Mouse (Mus musculus): ENCODE measurements at regions not wholly inside any gene's neighbourhood (a gene's known extent, or its start where the extent isn't known, plus 50 kb on each side); places are given as distances from the start of the nearest gene placed in this dataset.

DNA sequence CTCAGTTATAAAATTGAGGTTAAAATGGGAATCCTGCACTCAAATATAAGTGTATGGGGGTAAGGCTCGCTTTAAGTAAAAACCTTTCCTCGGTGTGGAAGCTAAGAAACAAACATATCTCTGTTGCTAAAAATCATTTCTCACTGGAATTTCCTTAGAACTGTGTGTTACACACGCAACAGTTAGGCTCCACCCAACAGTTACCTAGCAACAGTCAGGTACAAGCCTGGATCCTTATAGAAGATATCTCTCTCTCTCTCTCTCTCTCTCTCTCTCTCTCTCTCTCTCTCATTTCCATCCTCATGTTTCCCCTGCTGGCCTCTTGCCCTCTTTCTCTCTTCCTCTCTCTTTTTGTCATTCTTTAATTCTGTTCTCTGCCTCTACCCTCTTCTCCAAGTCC is 211.1 kb upstream of the Cxadr start:
- no peaks in the 10 kb centered on the region for H3K4me1 ChIP-seq
- no peak for ATAC-seq (ENCODE audit: insufficient number of reproducible peaks, low FRiP score, low TSS enrichment, low read depth)
- no peaks in the 10 kb centered on the region for H3K9me3 ChIP-seq
- 79% methylated on average over 3 of the region's 3 CpGs for WGBS
- no peak overlapping the region for H3K27ac ChIP-seq
- no peaks in the 10 kb centered on the region for H3K27me3 ChIP-seq
- H3K4me3 ChIP-seq = no peak overlapping the region
- no peak overlapping the region for H3K4me2 ChIP-seq
- H3K9ac ChIP-seq = no peak overlapping the region
- H3K36me3 ChIP-seq = no peaks in the 10 kb centered on the region

DNA sequence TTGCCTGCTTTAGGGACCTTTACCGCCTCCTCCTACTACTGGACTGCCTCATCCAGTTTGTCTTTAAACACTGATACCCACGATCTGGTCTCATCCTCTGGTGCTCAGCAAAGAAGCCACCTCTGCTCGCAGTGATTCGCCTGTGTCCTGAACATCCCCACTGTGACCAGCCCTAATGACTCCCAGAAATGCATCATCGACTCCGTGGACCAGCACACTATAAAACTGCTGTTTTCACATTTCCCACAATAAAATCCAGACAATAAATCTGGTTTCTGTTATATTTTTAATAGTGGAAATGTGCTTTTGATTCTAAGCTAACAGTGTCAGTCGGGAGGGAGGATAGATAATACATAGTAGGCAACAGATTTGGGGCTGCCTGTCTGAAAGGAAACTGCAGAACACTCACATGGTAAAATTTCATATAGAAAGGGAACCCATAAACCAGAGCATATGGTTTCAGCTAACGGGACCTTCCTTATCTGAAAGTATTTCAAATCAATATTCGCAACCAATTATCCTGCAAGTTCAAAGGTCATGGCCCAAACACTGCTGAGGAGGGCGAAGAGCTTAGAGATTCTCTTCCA is 233.7 kb upstream of the Cxadr start:
- H3K4me3 ChIP-seq = no peak overlapping the region
- H3K9me3 ChIP-seq = no peaks in the 10 kb centered on the region
- H3K9ac ChIP-seq = no peak overlapping the region
- WGBS = 42% methylated on average over 10 of the region's 10 CpGs
- no peak for ATAC-seq (ENCODE audit: insufficient number of reproducible peaks, low FRiP score, low TSS enrichment, low read depth)
- H3K4me2 ChIP-seq = no peak overlapping the region
- 0 out of 2 replicates have a peak, but pooled peaks cover 3% of the 10 kb centered on the region for H3K4me1 ChIP-seq
- H3K27ac ChIP-seq = 0 out of 2 replicates have a peak overlapping the region, but pooled peaks have one; percentile 43
- H3K36me3 ChIP-seq = no peaks in the 10 kb centered on the region
- H3K27me3 ChIP-seq = no peaks in the 10 kb centered on the region

DNA sequence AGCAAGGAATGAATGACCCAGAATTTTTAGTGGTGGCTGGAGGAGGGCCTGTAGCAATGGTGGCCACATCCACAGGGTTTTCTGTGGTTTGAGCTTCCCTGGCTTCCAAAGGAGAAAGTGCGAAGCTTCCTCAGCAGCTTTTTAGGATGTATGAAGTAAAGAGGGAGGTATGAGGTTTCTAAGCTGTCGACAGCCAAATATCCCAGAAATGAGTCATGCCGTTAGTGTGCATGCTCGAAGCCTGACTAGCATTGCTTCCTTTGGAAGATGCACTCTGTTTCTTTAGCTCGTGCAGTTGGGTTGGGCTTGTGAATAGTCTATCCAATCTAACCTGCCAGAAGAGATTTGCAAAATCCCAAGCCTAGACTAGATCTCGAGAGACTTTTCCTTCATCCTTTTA is 240.8 kb upstream of the Cxadr start:
- WGBS = 69% methylated on average over 6 of the region's 6 CpGs
- Histone ChIP-seq H3K4me3 (no peak overlapping the region), H3K9ac (no peak overlapping the region), H3K36me3 (no peaks in the 10 kb centered on the region), H3K27me3 (no peaks in the 10 kb centered on the region), H3K4me2 (no peak overlapping the region), H3K27ac (no peak overlapping the region), H3K4me1 (no peaks in the 10 kb centered on the region), H3K9me3 (no peaks in the 10 kb centered on the region)
- no peak for ATAC-seq (ENCODE audit: insufficient number of reproducible peaks, low FRiP score, low TSS enrichment, low read depth)

DNA sequence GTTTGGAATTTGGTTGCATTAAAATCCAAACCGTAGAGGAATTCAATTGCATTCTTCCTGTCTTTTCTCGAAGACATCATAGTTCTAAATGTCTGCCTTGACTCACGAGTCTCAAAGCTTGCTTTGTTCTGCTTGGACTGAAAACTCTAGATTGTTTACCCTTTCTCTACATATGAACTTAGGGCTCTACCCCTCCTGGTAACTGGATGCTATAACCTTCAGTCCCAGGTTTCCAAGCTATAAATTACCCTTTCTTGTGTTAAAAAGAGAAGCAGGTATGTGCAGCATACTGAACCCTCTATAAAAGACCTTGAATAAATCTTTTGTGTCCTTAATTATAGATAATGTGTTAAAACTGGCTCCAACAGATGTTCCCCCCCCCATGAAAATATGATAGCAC is 243.7 kb upstream of the Cxadr start:
- Histone ChIP-seq H3K27me3 (no peaks in the 10 kb centered on the region), H3K4me1 (no peaks in the 10 kb centered on the region; the same call in 1 of the 2 replicates), H3K9ac (no peak overlapping the region), H3K4me3 (no peak overlapping the region), H3K9me3 (no peaks in the 10 kb centered on the region), H3K27ac (no peak overlapping the region), H3K36me3 (no peaks in the 10 kb centered on the region), H3K4me2 (no peak overlapping the region)
- 36% methylated on average over 3 of the region's 3 CpGs for WGBS
- no peak for ATAC-seq (ENCODE audit: insufficient number of reproducible peaks, low FRiP score, low TSS enrichment, low read depth)

- Histone ChIP-seq H3K4me1 (no peaks in the 10 kb centered on the region; the same call in 1 of the 2 replicates), H3K27me3 (no peaks in the 10 kb centered on the region), H3K36me3 (no peaks in the 10 kb centered on the region), H3K9ac (no peak overlapping the region), H3K4me3 (no peak overlapping the region), H3K4me2 (no peak overlapping the region), H3K9me3 (no peaks in the 10 kb centered on the region), H3K27ac (no peak overlapping the region)
- 45% methylated on average over 7 of the region's 7 CpGs for WGBS
- no peak for ATAC-seq (ENCODE audit: insufficient number of reproducible peaks, low FRiP score, low TSS enrichment, low read depth)
Observed at GRCm38 (mm10) chr16:78052133-78052532, 249.2 kb upstream of the Cxadr start.

- Histone ChIP-seq H3K4me2 (no peak overlapping the region), H3K9me3 (no peaks in the 10 kb centered on the region), H3K36me3 (no peaks in the 10 kb centered on the region), H3K4me3 (no peak overlapping the region), H3K27ac (no peak overlapping the region), H3K27me3 (no peaks in the 10 kb centered on the region), H3K4me1 (no peaks in the 10 kb centered on the region), H3K9ac (no peak overlapping the region)
- peak; percentile 61; the same call in 1 of the 2 replicates for ATAC-seq (ENCODE audit: insufficient number of reproducible peaks, low FRiP score, low TSS enrichment, low read depth)
- 32% methylated on average over 4 of the region's 4 CpGs for WGBS
Observed at GRCm38 (mm10) chr16:78040149-78040920, 261.0 kb upstream of the Cxadr start.

- H3K9me3 ChIP-seq = no peaks in the 10 kb centered on the region
- H3K27ac ChIP-seq = no peak overlapping the region
- H3K4me3 ChIP-seq = no peak overlapping the region
- no peaks in the 10 kb centered on the region for H3K36me3 ChIP-seq
- H3K4me1 ChIP-seq = no peaks in the 10 kb centered on the region
- no peaks in the 10 kb centered on the region for H3K27me3 ChIP-seq
- no peak for ATAC-seq (ENCODE audit: insufficient number of reproducible peaks, low FRiP score, low TSS enrichment, low read depth)
- no peak overlapping the region for H3K9ac ChIP-seq
- H3K4me2 ChIP-seq = no peak overlapping the region
- WGBS = 54% methylated on average over 8 of the region's 8 CpGs
Observed at GRCm38 (mm10) chr16:78019605-78020285, 281.5 kb upstream of the Cxadr start.

DNA sequence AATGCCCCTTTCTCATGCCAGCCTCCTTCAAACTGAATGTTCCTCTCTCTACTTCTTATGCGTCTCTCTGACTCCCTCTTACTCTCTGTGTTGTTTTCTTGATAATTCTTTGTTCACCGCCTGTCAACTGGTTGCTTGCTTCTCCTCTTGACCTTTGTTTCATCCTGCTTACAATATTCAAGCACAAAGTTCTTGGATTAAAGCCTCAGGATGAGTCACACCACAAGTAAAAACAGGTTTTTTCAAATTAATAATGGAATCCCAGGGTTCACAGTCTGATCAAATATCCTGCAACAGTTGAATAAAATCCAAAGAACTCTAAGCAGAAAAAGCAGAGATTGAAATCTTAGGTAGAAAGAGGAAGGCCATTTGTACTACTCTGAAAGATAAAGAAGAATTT is 285.9 kb upstream of the Cxadr start:
- H3K9me3 ChIP-seq = no peaks in the 10 kb centered on the region
- H3K4me1 ChIP-seq = no peaks in the 10 kb centered on the region
- H3K27ac ChIP-seq = no peak overlapping the region
- 67% methylated on average over 2 of the region's 2 CpGs for WGBS
- no peak overlapping the region for H3K4me2 ChIP-seq
- ATAC-seq (ENCODE audit: insufficient number of reproducible peaks, low FRiP score, low TSS enrichment, low read depth) = no peak
- no peak overlapping the region for H3K9ac ChIP-seq
- no peaks in the 10 kb centered on the region for H3K27me3 ChIP-seq
- no peak overlapping the region for H3K4me3 ChIP-seq
- no peaks in the 10 kb centered on the region for H3K36me3 ChIP-seq

- H3K4me2 ChIP-seq = no peak overlapping the region
- no peaks in the 10 kb centered on the region for H3K27me3 ChIP-seq
- no peak overlapping the region for H3K27ac ChIP-seq
- no peaks in the 10 kb centered on the region for H3K9me3 ChIP-seq
- no peak overlapping the region for H3K9ac ChIP-seq
- no peaks in the 10 kb centered on the region for H3K36me3 ChIP-seq
- no peak overlapping the region for H3K4me3 ChIP-seq
- H3K4me1 ChIP-seq = no peaks in the 10 kb centered on the region
- ATAC-seq (ENCODE audit: insufficient number of reproducible peaks, low FRiP score, low TSS enrichment, low read depth) = no peak
- WGBS = 85% methylated on average over 5 of the region's 5 CpGs
Observed at GRCm38 (mm10) chr16:78013049-78013819, 288.1 kb upstream of the Cxadr start.

DNA sequence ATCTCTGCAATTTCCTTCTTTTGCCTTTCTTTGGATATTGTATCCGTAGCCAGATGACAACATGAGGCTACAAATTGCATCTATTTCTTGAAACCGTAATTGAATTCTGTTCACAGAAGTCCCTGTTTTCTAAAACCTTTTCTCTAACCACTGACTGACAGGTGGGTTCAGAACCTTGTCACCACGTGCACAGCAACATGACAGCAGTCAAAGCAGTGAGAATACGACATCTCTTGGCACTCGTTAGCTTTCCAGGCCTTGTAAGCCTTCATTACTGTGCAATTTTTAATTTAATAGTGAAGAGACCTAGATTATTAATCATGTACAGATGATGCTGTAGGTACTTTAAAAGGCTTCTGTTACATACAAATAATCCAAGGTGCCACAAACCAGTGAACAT is 297.3 kb upstream of the Cxadr start:
- H3K4me2 ChIP-seq = no peak overlapping the region
- no peaks in the 10 kb centered on the region for H3K27me3 ChIP-seq
- no peak overlapping the region for H3K9ac ChIP-seq
- H3K27ac ChIP-seq = no peak overlapping the region
- H3K4me1 ChIP-seq = no peaks in the 10 kb centered on the region
- H3K9me3 ChIP-seq = no peaks in the 10 kb centered on the region
- no peaks in the 10 kb centered on the region for H3K36me3 ChIP-seq
- no peak overlapping the region for H3K4me3 ChIP-seq
- 63% methylated on average over 5 of the region's 5 CpGs for WGBS
- no peak for ATAC-seq (ENCODE audit: insufficient number of reproducible peaks, low FRiP score, low TSS enrichment, low read depth)

GRCm38 (mm10) chr16:77992986-77993385 is 308.3 kb upstream of the Cxadr start:
- Histone ChIP-seq H3K9ac (no peak overlapping the region), H3K4me1 (no peaks in the 10 kb centered on the region), H3K4me2 (no peak overlapping the region), H3K9me3 (no peaks in the 10 kb centered on the region), H3K4me3 (no peak overlapping the region), H3K27me3 (no peaks in the 10 kb centered on the region), H3K27ac (no peak overlapping the region), H3K36me3 (no peaks in the 10 kb centered on the region)
- WGBS = 52% methylated on average over 4 of the region's 4 CpGs
- ATAC-seq (ENCODE audit: insufficient number of reproducible peaks, low FRiP score, low TSS enrichment, low read depth) = no peak
